Mouse (Mus musculus): ENCODE data around the gene Galnt2. TPM values are rescaled to one million over a fixed set of nuclear protein-coding genes. Genes with fewer than 3 reads are reported as not detected.
A peak's percentile ranks its signal among the peaks of the same experiment; 100 is the strongest.

Gene Galnt2
- polyA plus RNA-seq, 1 experiment from 2014 or later = 66.2 TPM

GRCm38 (mm10) chr8:124200400-124200799 is 30.8 kb upstream of the Galnt2 start:
- Histone ChIP-seq H3K4me3 (no peak overlapping the region), H3K9me3 (no peaks in the 10 kb centered on the region), H3K4me1 (peaks cover 21% of the 10 kb centered on the region), H3K27me3 (0 out of 2 replicates have a peak, but pooled peaks cover 3% of the 10 kb centered on the region), H3K9ac (no peak overlapping the region), H3K27ac (no peak overlapping the region), H3K36me3 (no peaks in the 10 kb centered on the region), H3K4me2 (replicated peaks) (no peak overlapping the region)
- WGBS = 27% methylated on average over 7 of the region's 7 CpGs
- ATAC-seq (ENCODE audit: insufficient number of reproducible peaks, insufficient read depth, low FRiP score, low TSS enrichment) = no peak

DNA sequence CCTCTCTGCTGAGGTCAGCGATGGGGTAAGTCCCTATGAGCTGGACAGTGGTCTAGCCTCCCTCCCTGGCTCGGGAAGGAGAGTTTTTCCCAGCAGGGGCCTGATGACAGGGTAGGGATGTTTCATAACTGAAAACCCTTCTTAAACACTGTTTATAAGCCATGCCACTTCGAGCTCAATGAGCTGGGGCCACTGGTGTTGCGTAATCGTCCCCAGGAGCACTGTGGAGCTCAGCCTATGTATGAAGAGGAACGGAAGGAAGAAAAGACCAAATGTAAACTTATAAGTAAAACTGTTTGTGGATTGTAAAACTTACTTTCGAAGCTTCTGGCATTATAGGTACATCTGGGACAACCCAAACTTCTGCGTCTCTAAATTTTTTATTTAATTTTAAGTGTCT is 29.5 kb upstream of the Galnt2 start:
- Histone ChIP-seq H3K27ac (no peak overlapping the region), H3K27me3 (0 out of 2 replicates have a peak, but pooled peaks cover 3% of the 10 kb centered on the region), H3K4me2 (replicated peaks) (no peak overlapping the region), H3K36me3 (no peaks in the 10 kb centered on the region), H3K9me3 (no peaks in the 10 kb centered on the region), H3K9ac (no peak overlapping the region), H3K4me3 (no peak overlapping the region), H3K4me1 (peaks cover 12% of the 10 kb centered on the region)
- ATAC-seq (ENCODE audit: insufficient number of reproducible peaks, insufficient read depth, low FRiP score, low TSS enrichment) = no peak
- whole genome bisulfite sequencing = 85% methylated on average over 8 of the region's 8 CpGs

DNA sequence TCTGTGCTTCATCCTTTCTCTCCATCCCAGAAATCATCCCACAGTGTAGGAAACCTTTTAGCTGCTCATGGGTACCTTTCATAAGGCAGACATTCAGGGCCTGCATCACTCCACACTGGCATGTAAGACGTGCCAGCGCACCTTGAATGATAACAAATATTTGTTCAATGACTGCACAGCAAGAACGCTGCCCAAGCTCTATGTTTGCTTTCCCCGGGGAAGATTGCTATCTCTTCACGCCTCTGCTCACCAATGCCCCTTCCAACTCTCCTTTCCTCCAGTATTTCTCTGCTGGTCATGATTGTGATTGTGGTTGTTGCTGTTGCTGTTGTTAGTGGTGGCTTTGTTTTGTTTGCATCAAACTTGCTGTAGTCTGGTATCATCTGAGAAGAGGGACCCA is 28.3 kb upstream of the Galnt2 start:
- Histone ChIP-seq H3K27ac (no peak overlapping the region), H3K9ac (no peak overlapping the region), H3K27me3 (0 out of 2 replicates have a peak, but pooled peaks cover 3% of the 10 kb centered on the region), H3K4me2 (replicated peaks) (no peak overlapping the region), H3K9me3 (no peaks in the 10 kb centered on the region), H3K4me1 (peaks cover 5% of the 10 kb centered on the region; the same call in 1 of the 2 replicates), H3K36me3 (no peaks in the 10 kb centered on the region), H3K4me3 (no peak overlapping the region)
- WGBS = 84% methylated on average over 5 of the region's 5 CpGs
- no peak for ATAC-seq (ENCODE audit: insufficient number of reproducible peaks, insufficient read depth, low FRiP score, low TSS enrichment)

- 84% methylated on average over 13 of the region's 13 CpGs for WGBS
- Histone ChIP-seq H3K4me2 (replicated peaks) (no peak overlapping the region), H3K9me3 (no peaks in the 10 kb centered on the region), H3K4me3 (no peak overlapping the region), H3K4me1 (peaks cover 5% of the 10 kb centered on the region; the same call in 1 of the 2 replicates), H3K27me3 (no peaks in the 10 kb centered on the region), H3K27ac (no peak overlapping the region), H3K9ac (no peak overlapping the region), H3K36me3 (no peaks in the 10 kb centered on the region)
- no peak for ATAC-seq (ENCODE audit: insufficient number of reproducible peaks, insufficient read depth, low FRiP score, low TSS enrichment)
Observed at GRCm38 (mm10) chr8:124204001-124204601, 27.1 kb upstream of the Galnt2 start.

DNA sequence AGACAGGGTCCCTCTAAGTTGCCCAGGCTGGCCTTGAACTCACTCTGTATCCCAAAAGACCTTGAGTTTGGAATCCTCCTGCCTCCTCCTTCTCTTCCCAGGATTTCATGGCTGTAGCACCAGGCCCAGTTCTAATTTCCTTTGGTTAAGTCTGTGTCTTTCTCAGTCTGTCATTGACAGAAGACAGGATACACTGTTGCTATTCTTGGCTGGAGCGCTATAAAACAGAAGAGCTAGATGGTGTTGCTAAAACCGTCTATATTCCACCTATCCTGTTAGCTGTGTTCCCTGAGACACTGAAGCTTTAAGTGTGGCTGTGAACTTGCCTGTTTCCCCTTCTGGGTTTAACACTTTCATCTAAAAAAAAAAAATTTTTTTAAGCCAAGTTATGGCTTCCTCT is 19.0 kb upstream of the Galnt2 start:
- no peaks in the 10 kb centered on the region for H3K9me3 ChIP-seq

DNA sequence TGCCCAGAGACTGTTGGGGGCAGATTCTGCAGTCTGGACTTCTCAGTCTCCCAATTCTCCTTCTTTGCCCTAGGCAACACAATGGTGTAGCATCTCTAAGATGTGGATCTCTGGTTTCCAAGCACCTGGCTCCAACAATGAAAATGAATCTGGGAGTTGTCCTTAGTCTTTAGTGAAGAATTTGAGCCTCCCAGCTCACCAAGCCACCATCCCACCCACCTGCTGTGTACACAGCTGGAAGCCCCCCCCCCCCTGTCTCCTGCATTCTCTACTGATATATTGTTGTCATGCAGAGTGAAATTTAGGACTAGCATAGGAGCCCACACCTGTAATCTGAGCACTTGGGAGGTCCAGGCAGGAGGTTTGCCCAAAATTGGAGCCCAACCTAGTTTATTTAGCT is 14.2 kb upstream of the Galnt2 start:
- no peak overlapping the region for H3K4me3 ChIP-seq
- H3K27ac ChIP-seq = no peak overlapping the region
- no peaks in the 10 kb centered on the region for H3K27me3 ChIP-seq
- H3K9ac ChIP-seq = no peak overlapping the region
- no peak overlapping the region for H3K4me2 ChIP-seq (replicated peaks)
- 0 out of 2 replicates have a peak, but pooled peaks cover 4% of the 10 kb centered on the region for H3K4me1 ChIP-seq
- ATAC-seq (ENCODE audit: insufficient number of reproducible peaks, insufficient read depth, low FRiP score, low TSS enrichment) = no peak
- no peaks in the 10 kb centered on the region for H3K9me3 ChIP-seq
- H3K36me3 ChIP-seq = no peaks in the 10 kb centered on the region

More for the DNA sequence above, 19.0 kb upstream of the Galnt2 start:
- Histone ChIP-seq H3K4me3 (no peak overlapping the region), H3K36me3 (no peaks in the 10 kb centered on the region), H3K4me1 (no peaks in the 10 kb centered on the region), H3K27ac (no peak overlapping the region), H3K4me2 (replicated peaks) (no peak overlapping the region), H3K9ac (no peak overlapping the region), H3K27me3 (no peaks in the 10 kb centered on the region)
- 73% methylated on average over 2 of the region's 2 CpGs for WGBS
- no peak for ATAC-seq (ENCODE audit: insufficient number of reproducible peaks, insufficient read depth, low FRiP score, low TSS enrichment)

GRCm38 (mm10) chr8:124229883-124230282 is 1.3 kb upstream of the Galnt2 start:
- H3K9ac ChIP-seq = no peak overlapping the region
- no peak overlapping the region for H3K4me2 ChIP-seq (replicated peaks)
- 87% methylated on average over 2 of the region's 2 CpGs for WGBS
- H3K4me1 ChIP-seq = peaks cover 25% of the 10 kb centered on the region
- H3K4me3 ChIP-seq = no peak overlapping the region
- H3K27me3 ChIP-seq = no peaks in the 10 kb centered on the region
- no peak for ATAC-seq (ENCODE audit: insufficient number of reproducible peaks, insufficient read depth, low FRiP score, low TSS enrichment)
- no peaks in the 10 kb centered on the region for H3K36me3 ChIP-seq
- H3K9me3 ChIP-seq = no peaks in the 10 kb centered on the region
- H3K27ac ChIP-seq = no peak overlapping the region

DNA sequence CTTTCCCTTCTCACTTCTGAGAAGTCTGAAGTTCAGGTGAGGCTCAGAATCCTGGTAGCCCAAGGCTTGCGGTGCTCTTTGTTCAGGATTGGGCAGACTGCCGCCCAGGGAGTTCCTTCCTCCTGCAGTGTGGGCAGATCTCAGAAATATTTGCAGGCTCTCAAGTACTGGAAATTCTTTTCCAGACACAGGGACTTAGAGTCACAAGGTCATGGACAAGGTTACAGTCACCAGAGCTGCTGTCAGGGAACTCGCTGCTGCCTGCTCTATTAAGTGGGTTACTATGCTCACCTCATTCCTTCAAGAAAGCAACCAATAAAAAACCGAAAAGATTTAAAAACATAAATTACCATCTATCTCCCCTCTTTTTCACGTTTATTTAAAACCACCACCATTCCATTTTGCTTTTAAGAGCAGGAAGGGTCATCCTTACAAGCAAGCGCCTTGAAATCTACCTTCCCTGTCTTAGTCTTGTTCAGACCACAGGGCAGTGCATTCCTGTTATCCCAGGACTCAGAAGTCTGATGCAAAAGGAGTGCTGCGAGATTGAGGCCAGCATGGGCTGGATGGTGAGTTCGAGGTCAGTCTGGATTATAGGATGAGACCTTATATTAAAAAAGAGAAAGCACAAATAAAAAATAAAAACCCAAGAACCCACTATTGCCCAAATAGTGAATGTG is 555 bp upstream of the Galnt2 start:
- Histone ChIP-seq H3K27ac (no peak overlapping the region), H3K9ac (no peak overlapping the region), H3K9me3 (no peaks in the 10 kb centered on the region), H3K4me1 (peaks cover 25% of the 10 kb centered on the region), H3K4me3 (peak overlapping the region; percentile 96), H3K27me3 (no peaks in the 10 kb centered on the region), H3K4me2 (replicated peaks) (peak overlapping the region; percentile 98), H3K36me3 (no peaks in the 10 kb centered on the region)
- ATAC-seq (ENCODE audit: insufficient number of reproducible peaks, insufficient read depth, low FRiP score, low TSS enrichment) = 0 out of 2 replicates have a peak, but pooled peaks have one; percentile 8
- 50% methylated on average over 8 of the region's 8 CpGs for WGBS

DNA sequence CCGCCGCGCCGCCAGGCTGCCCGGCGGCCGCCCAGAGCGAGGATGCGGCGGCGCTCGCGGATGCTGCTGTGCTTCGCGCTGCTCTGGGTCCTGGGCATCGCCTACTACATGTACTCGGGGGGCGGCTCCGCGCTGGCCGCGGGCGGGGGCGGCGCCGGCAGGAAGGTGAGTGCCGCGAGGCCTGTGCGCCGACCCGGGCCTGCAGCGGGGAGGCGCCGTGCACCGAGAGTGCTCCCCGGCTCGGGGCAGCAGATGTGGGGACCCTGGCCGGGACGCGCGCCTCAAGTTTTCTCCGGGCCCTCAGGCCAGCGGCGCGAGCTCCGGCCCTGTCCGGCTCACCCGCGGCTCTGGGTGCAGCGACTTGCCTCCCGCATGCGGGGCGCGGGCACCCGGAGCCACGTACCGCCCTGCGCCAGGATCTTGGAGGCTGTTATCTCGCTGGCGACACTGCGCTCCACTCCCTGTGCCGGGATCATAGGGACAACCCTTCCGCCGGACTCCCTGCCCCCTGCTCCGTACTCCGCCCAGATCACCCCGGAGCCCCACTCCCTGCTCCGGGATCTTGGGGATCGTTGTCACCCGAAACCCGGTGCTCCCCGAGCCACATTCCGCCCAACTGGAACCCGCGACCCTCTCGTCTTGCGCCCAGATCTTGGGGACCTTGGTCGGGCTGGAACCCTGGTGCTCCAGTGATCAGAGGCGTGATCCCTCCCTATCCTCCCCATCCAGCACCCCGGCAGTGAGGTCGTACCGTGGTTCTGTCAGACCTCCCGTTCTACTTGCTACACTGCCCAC is 491 bp downstream of the Galnt2 start:
- WGBS = under 1% methylated on average over 79 of the region's 83 CpGs
- Histone ChIP-seq H3K9me3 (no peaks in the 10 kb centered on the region), H3K4me2 (replicated peaks) (peak overlapping the region; percentile 98), H3K4me1 (peaks cover 25% of the 10 kb centered on the region), H3K27me3 (no peaks in the 10 kb centered on the region), H3K9ac (peak overlapping the region; percentile 89), H3K4me3 (peak overlapping the region; percentile 96), H3K27ac (peak overlapping the region; percentile 81), H3K36me3 (no peaks in the 10 kb centered on the region)
- peak; percentile 35; the same call in 1 of the 2 replicates for ATAC-seq (ENCODE audit: insufficient number of reproducible peaks, insufficient read depth, low FRiP score, low TSS enrichment)

DNA sequence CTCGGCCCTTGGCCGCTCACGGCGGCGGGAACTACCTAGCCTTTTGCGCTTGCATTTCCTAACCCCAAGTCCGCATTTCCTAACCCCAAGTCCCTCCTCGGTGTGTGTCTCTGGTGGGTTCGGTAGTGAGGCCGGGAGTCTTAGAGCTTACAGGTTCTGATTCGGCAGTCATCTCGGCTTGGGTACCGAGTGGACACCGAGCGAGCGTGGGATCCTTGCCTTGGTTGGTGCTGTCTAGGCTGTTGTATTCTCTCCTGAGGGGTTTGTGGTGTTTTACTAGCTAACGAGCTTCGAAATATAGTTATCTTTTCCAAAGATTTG is 1.0 kb downstream of the Galnt2 start:
- H3K4me3 ChIP-seq = peak overlapping the region; percentile 96
- peak overlapping the region; percentile 89 for H3K9ac ChIP-seq
- H3K9me3 ChIP-seq = no peaks in the 10 kb centered on the region
- no peaks in the 10 kb centered on the region for H3K36me3 ChIP-seq
- WGBS = 5% methylated on average over 18 of the region's 18 CpGs
- no peak for ATAC-seq (ENCODE audit: insufficient number of reproducible peaks, insufficient read depth, low FRiP score, low TSS enrichment)
- H3K4me2 ChIP-seq (replicated peaks) = peak overlapping the region; percentile 98
- H3K4me1 ChIP-seq = peaks cover 25% of the 10 kb centered on the region
- H3K27me3 ChIP-seq = no peaks in the 10 kb centered on the region
- no peak overlapping the region for H3K27ac ChIP-seq

- Histone ChIP-seq H3K9ac (no peak overlapping the region), H3K4me1 (peaks cover 33% of the 10 kb centered on the region), H3K9me3 (no peaks in the 10 kb centered on the region), H3K4me3 (no peak overlapping the region), H3K27ac (no peak overlapping the region), H3K27me3 (no peaks in the 10 kb centered on the region), H3K4me2 (replicated peaks) (no peak overlapping the region), H3K36me3 (no peaks in the 10 kb centered on the region)
- WGBS = 58% methylated on average over 2 of the region's 2 CpGs
- ATAC-seq (ENCODE audit: insufficient number of reproducible peaks, insufficient read depth, low FRiP score, low TSS enrichment) = no peak
Observed at GRCm38 (mm10) chr8:124234496-124234895, 3.3 kb downstream of the Galnt2 start.

DNA sequence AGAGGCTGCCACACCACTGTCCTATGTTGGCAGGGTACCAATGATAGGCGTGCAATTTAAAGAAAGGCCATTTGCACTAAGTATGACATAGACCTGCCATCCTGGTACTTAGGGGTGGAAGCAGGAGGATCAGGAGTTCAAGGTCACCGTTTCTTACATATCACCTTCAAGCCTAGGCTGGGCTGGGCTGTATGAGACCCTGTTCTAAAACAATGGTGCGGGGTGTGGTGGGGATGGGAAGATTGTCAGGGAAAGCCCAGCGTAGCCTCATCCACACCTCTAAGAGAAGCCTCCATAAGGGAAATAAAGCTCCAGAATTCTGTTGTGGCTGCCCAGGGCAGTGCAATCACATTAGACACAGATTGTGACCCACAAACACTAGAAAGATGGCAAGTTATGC is 4.3 kb downstream of the Galnt2 start:
- Histone ChIP-seq H3K27me3 (no peaks in the 10 kb centered on the region), H3K4me2 (replicated peaks) (no peak overlapping the region), H3K4me3 (no peak overlapping the region), H3K4me1 (peaks cover 36% of the 10 kb centered on the region), H3K36me3 (no peaks in the 10 kb centered on the region), H3K9me3 (no peaks in the 10 kb centered on the region), H3K9ac (no peak overlapping the region), H3K27ac (no peak overlapping the region)
- no peak for ATAC-seq (ENCODE audit: insufficient number of reproducible peaks, insufficient read depth, low FRiP score, low TSS enrichment)
- WGBS = 86% methylated on average over 4 of the region's 4 CpGs
